Mouse (Mus musculus): ENCODE data around the gene Arfgap2.

DNA sequence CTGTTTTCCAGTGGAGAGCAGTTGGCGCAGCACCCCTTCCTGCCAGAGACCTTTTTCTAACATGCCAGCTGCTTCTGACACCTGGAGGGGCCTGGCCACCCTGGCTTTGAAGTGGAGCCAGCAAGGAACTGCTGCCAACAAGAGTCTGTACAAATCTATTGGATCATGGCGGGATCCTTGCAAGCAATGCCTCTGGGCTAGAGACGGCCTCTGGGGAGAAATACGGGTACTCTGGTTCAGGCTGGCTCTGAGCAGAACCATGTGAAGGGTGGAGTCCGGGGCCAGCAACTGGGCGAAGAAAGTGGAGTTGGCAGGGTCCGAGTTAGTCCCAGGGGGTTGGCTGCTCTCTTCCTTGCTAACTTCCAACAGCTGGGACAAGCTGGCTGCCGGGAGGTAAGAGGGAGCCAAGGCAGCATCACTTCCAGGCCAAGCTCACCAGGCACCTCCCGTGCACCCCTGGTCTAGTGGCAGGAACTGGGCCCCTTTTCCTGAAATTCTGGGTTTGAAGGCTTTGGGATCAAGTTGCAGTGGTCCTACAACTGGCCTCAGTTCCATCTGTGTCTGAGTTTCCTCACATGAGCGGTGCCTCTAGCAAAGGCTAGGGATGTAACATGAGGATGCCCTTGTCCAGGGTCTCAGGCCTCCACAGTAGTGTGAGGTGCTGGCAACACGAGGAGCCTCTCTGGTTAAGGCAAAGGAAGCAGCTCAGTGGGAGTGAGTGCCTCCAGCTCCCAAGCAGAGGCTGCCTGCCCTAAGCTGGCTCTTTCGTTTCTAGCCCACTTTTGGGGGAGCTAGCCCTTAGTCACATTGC lies 26.6 kb downstream of the Arfgap2 start:
- TF ChIP-seq CTCF (IDR thresholded peaks at IDR 0.05), result no peak
- 0 out of 2 replicates have a peak, but pooled peaks have one; percentile 8 for TF ChIP-seq EP300 (IDR thresholded peaks at IDR 0.05; ENCODE audit: insufficient read depth, low read depth, low read length)
- TF ChIP-seq POLR2A (IDR thresholded peaks at IDR 0.05; ENCODE audit: insufficient read depth, low read depth, low read length), result no peak
